Mouse (Mus musculus): ENCODE data around the gene Qprt. TPM values are rescaled to one million over a fixed set of nuclear protein-coding genes. Genes with fewer than 3 reads are reported as not detected.

Gene Qprt
- total and polyA plus RNA-seq, 2 experiments = 116 to 196 TPM

DNA sequence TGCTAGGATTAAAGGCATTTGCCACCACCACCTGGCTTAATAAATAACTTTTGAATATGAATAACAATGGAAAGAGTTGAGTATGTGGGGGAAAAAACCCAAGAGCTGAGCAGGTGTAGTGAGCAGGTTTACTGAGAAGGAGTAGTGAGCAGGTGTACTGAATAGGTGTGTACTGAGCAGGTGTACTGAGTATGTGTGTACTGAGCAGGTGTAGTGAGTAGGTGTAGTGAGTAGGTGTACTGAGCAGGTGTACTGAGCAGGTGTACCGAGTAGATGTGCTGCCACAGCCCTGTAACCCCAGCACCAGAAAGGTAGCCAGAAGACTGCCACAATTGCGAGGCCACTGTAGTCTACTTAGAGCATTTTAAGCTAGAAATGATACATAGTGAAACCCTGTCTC, 37.2 kb downstream of the Qprt start:
- Histone ChIP-seq H3K36me3 (ENCODE audit: control insufficient read depth, insufficient read depth, low read length) (no peaks in the 10 kb centered on the region), H3K79me2 (ENCODE audit: control insufficient read depth, insufficient read depth, low read length) (no peaks in the 10 kb centered on the region), H3K27me3 (ENCODE audit: control insufficient read depth, insufficient read depth, low read length) (no peaks in the 10 kb centered on the region), H3K27ac (replicated peaks; ENCODE audit: insufficient read depth, low read depth, low read length) (no peak overlapping the region), H3K4me3 (ENCODE audit: insufficient read depth, low read depth, low read length) (no peak overlapping the region), H3K9ac (ENCODE audit: low read depth, low read length) (no peak overlapping the region), H3K4me1 (ENCODE audit: control insufficient read depth, insufficient read depth, low read length) (peaks cover 2% of the 10 kb centered on the region; the same call in 1 of the 2 replicates)
- no peak for DNase-seq (ENCODE audit: extremely low read depth, low read depth, low spot score)
- TF ChIP-seq POLR2A (IDR thresholded peaks at IDR 0.05; ENCODE audit: extremely low read depth, insufficient read depth, low read length) (no peak), CTCF (IDR thresholded peaks at IDR 0.05; ENCODE audit: low read depth, low read length) (no peak)
- 65% methylated on average over 2 of the region's 2 CpGs for WGBS

GRCm38 (mm10) chr7:127083689-127084088, 38.3 kb downstream of the Qprt start:
- no peak for DNase-seq (ENCODE audit: extremely low read depth, low read depth, low spot score)
- no peak overlapping the region for H3K4me3 ChIP-seq (ENCODE audit: insufficient read depth, low read depth, low read length)
- no peaks in the 10 kb centered on the region for H3K4me1 ChIP-seq (ENCODE audit: control insufficient read depth, insufficient read depth, low read length)
- 73% methylated on average over 4 of the region's 4 CpGs for WGBS
- no peaks in the 10 kb centered on the region for H3K27me3 ChIP-seq (ENCODE audit: control insufficient read depth, insufficient read depth, low read length)
- H3K79me2 ChIP-seq (ENCODE audit: control insufficient read depth, insufficient read depth, low read length) = no peaks in the 10 kb centered on the region
- H3K27ac ChIP-seq (replicated peaks; ENCODE audit: insufficient read depth, low read depth, low read length) = no peak overlapping the region
- H3K9ac ChIP-seq (ENCODE audit: low read depth, low read length) = no peak overlapping the region
- TF ChIP-seq CTCF (IDR thresholded peaks at IDR 0.05; ENCODE audit: low read depth, low read length) = no peak
- TF ChIP-seq POLR2A (IDR thresholded peaks at IDR 0.05; ENCODE audit: extremely low read depth, insufficient read depth, low read length) = no peak
- H3K36me3 ChIP-seq (ENCODE audit: control insufficient read depth, insufficient read depth, low read length) = no peaks in the 10 kb centered on the region

DNA sequence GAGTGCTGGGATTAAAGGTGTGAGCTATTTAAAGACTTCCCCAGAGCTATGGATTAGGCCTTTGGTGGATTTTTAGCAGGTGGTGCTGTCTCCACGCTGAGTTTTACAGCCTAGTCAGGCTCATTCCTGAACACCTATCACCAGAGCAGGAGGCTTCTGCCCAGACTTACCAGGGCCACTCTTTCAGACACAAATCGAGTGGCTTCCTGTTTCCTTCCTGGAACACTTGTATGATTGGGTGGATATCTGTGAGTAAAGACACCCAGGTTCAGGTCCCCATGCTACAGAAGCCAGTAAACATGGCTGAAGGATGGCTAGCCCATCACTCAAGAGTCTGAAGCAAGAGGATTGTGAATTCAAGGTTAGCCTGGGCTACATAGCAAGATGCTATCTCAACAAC, 39.0 kb downstream of the Qprt start:
- H3K27me3 ChIP-seq (ENCODE audit: control insufficient read depth, insufficient read depth, low read length) = no peaks in the 10 kb centered on the region
- no peak overlapping the region for H3K9ac ChIP-seq (ENCODE audit: low read depth, low read length)
- TF ChIP-seq POLR2A (IDR thresholded peaks at IDR 0.05; ENCODE audit: extremely low read depth, insufficient read depth, low read length) (no peak), CTCF (IDR thresholded peaks at IDR 0.05; ENCODE audit: low read depth, low read length) (no peak)
- H3K27ac ChIP-seq (replicated peaks; ENCODE audit: insufficient read depth, low read depth, low read length) = no peak overlapping the region
- no peak for DNase-seq (ENCODE audit: extremely low read depth, low read depth, low spot score)
- H3K4me3 ChIP-seq (ENCODE audit: insufficient read depth, low read depth, low read length) = no peak overlapping the region
- H3K79me2 ChIP-seq (ENCODE audit: control insufficient read depth, insufficient read depth, low read length) = no peaks in the 10 kb centered on the region
- 72% methylated on average over 2 of the region's 2 CpGs for WGBS
- H3K36me3 ChIP-seq (ENCODE audit: control insufficient read depth, insufficient read depth, low read length) = no peaks in the 10 kb centered on the region
- no peaks in the 10 kb centered on the region for H3K4me1 ChIP-seq (ENCODE audit: control insufficient read depth, insufficient read depth, low read length)

- no peak for TF ChIP-seq CTCF (IDR thresholded peaks at IDR 0.05; ENCODE audit: low read depth, low read length)
- no peak for TF ChIP-seq POLR2A (IDR thresholded peaks at IDR 0.05; ENCODE audit: extremely low read depth, insufficient read depth, low read length)
- 79% methylated on average over 8 of the region's 8 CpGs for WGBS
- Histone ChIP-seq H3K27me3 (ENCODE audit: control insufficient read depth, insufficient read depth, low read length) (no peaks in the 10 kb centered on the region), H3K4me3 (ENCODE audit: insufficient read depth, low read depth, low read length) (no peak overlapping the region), H3K4me1 (ENCODE audit: control insufficient read depth, insufficient read depth, low read length) (no peaks in the 10 kb centered on the region), H3K27ac (replicated peaks; ENCODE audit: insufficient read depth, low read depth, low read length) (no peak overlapping the region), H3K9ac (ENCODE audit: low read depth, low read length) (no peak overlapping the region), H3K36me3 (ENCODE audit: control insufficient read depth, insufficient read depth, low read length) (no peaks in the 10 kb centered on the region), H3K79me2 (ENCODE audit: control insufficient read depth, insufficient read depth, low read length) (no peaks in the 10 kb centered on the region)
- DNase-seq (ENCODE audit: extremely low read depth, low read depth, low spot score) = no peak
These were observed 39.8 kb downstream of the Qprt start for GRCm38 (mm10) chr7:127082271-127082670.

GRCm38 (mm10) chr7:127080045-127080444, 42.0 kb downstream of the Qprt start:
- no peaks in the 10 kb centered on the region for H3K4me1 ChIP-seq (ENCODE audit: control insufficient read depth, insufficient read depth, low read length)
- no peak overlapping the region for H3K27ac ChIP-seq (replicated peaks; ENCODE audit: insufficient read depth, low read depth, low read length)
- WGBS = 71% methylated on average over 3 of the region's 3 CpGs
- H3K79me2 ChIP-seq (ENCODE audit: control insufficient read depth, insufficient read depth, low read length) = no peaks in the 10 kb centered on the region
- H3K9ac ChIP-seq (ENCODE audit: low read depth, low read length) = no peak overlapping the region
- TF ChIP-seq CTCF (IDR thresholded peaks at IDR 0.05; ENCODE audit: low read depth, low read length) (no peak), POLR2A (IDR thresholded peaks at IDR 0.05; ENCODE audit: extremely low read depth, insufficient read depth, low read length) (no peak)
- no peak overlapping the region for H3K4me3 ChIP-seq (ENCODE audit: insufficient read depth, low read depth, low read length)
- H3K27me3 ChIP-seq (ENCODE audit: control insufficient read depth, insufficient read depth, low read length) = no peaks in the 10 kb centered on the region
- DNase-seq (ENCODE audit: extremely low read depth, low read depth, low spot score) = peak; percentile 23
- no peaks in the 10 kb centered on the region for H3K36me3 ChIP-seq (ENCODE audit: control insufficient read depth, insufficient read depth, low read length)

GRCm38 (mm10) chr7:127077692-127078091, 44.3 kb downstream of the Qprt start:
- 97% methylated on average over 3 of the region's 3 CpGs for WGBS
- no peak for DNase-seq (ENCODE audit: extremely low read depth, low read depth, low spot score)
- Histone ChIP-seq H3K79me2 (ENCODE audit: control insufficient read depth, insufficient read depth, low read length) (no peaks in the 10 kb centered on the region), H3K36me3 (ENCODE audit: control insufficient read depth, insufficient read depth, low read length) (no peaks in the 10 kb centered on the region), H3K27me3 (ENCODE audit: control insufficient read depth, insufficient read depth, low read length) (no peaks in the 10 kb centered on the region), H3K27ac (replicated peaks; ENCODE audit: insufficient read depth, low read depth, low read length) (no peak overlapping the region), H3K4me3 (ENCODE audit: insufficient read depth, low read depth, low read length) (no peak overlapping the region), H3K9ac (ENCODE audit: low read depth, low read length) (no peak overlapping the region), H3K4me1 (ENCODE audit: control insufficient read depth, insufficient read depth, low read length) (no peaks in the 10 kb centered on the region)
- no peak for TF ChIP-seq CTCF (IDR thresholded peaks at IDR 0.05; ENCODE audit: low read depth, low read length)
- no peak for TF ChIP-seq POLR2A (IDR thresholded peaks at IDR 0.05; ENCODE audit: extremely low read depth, insufficient read depth, low read length)

Data from liver, adult 2 months (tissue).